28 mouse cellular contexts compared by ENCODE assay signal in genomic region chr13:61010171-61010570, GRCm38 (mm10). TPM values are rescaled to one million over a fixed set of nuclear protein-coding genes. Genes with fewer than 3 reads are reported as not detected.
"Had no signal": no experiment of that assay in that cellular context is flagged by ENCODE, and none has a peak within 500 bp of the region (broad histone marks: within the 10 kb centered on the region; RNA-seq: fewer than 3 reads in every experiment).

No protein-coding gene starts in this region.

- H3K4me1 ChIP-seq: liver, embryonic 15.5 days; megakaryocyte, embryonic 14.5 days; midbrain, embryonic 10.5 days; midbrain, embryonic 12.5 days; neural tube, embryonic 13.5 days; neural tube, embryonic 15.5 days; stomach, embryonic 15.5 days had no signal

- H3K36me3 ChIP-seq: liver, embryonic 15.5 days; midbrain, embryonic 10.5 days; midbrain, embryonic 12.5 days; neural tube, embryonic 13.5 days; neural tube, embryonic 15.5 days; stomach, embryonic 15.5 days had no signal

- H3K9me3 ChIP-seq: liver, embryonic 15.5 days; megakaryocyte, embryonic 14.5 days; stomach, embryonic 15.5 days had no signal

- DNase-seq: lung, adult 18-20 months; lung, embryonic 14.5 days; lung, postnatal 10 days; lung, postnatal 4 days; midbrain, embryonic 14.5 days; retina, postnatal 1 day; right cerebral cortex, adult 18-20 months; right cerebral cortex, postnatal 25 days; right cerebral cortex, postnatal 4 days; spleen, adult 18-20 months; thymus, adult 2 months; thymus, postnatal 25 days; thymus, postnatal 4 days had no signal

- H3K4me3 ChIP-seq: liver, embryonic 15.5 days; megakaryocyte, embryonic 14.5 days; midbrain, embryonic 10.5 days; midbrain, embryonic 12.5 days; myocyte; neural tube, embryonic 13.5 days; neural tube, embryonic 15.5 days; stomach, embryonic 15.5 days had no signal

- H3K27me3 ChIP-seq: liver, embryonic 15.5 days; megakaryocyte, embryonic 14.5 days; midbrain, embryonic 12.5 days; neural tube, embryonic 13.5 days; neural tube, embryonic 15.5 days; stomach, embryonic 15.5 days had no signal

- H3K27ac ChIP-seq: liver, embryonic 15.5 days; midbrain, embryonic 10.5 days; midbrain, embryonic 12.5 days; neural tube, embryonic 13.5 days; neural tube, embryonic 15.5 days; stomach, embryonic 15.5 days; stomach, postnatal 0 days had no signal

- ATAC-seq: midbrain, embryonic 16.5 days had no signal

- H3K4me2 ChIP-seq: liver, embryonic 15.5 days; lung, embryonic 14.5 days; midbrain, embryonic 12.5 days; neural tube, embryonic 13.5 days; neural tube, embryonic 15.5 days; stomach, embryonic 15.5 days had no signal

- H3K9ac ChIP-seq: liver, embryonic 15.5 days; lung, embryonic 14.5 days; midbrain, embryonic 12.5 days; neural tube, embryonic 13.5 days; neural tube, embryonic 15.5 days; stomach, embryonic 15.5 days had no signal

RNA-seq across cellular contexts. Expression of gene Ctsj, which starts 4.4 kb away (rescaled TPM):
- polyA plus RNA-seq: liver, embryonic 15.5 days; lung, embryonic 14.5 days; lung, embryonic 16.5 days; midbrain, embryonic 10.5 days; midbrain, embryonic 12.5 days; midbrain, embryonic 14.5 days; midbrain, embryonic 16.5 days; myocyte; neural tube, embryonic 11.5 days; neural tube, embryonic 13.5 days; neural tube, embryonic 15.5 days; small intestine, adult 2 months; stomach, embryonic 15.5 days; stomach, postnatal 0 days; testis, adult 2 months; thymus, adult 2 months; urinary bladder, adult 2 months had no signal

RNA-seq across cellular contexts. Expression of gene Ctsq, which starts 30.3 kb away (rescaled TPM):
- polyA plus RNA-seq: liver, embryonic 15.5 days; lung, embryonic 14.5 days; lung, embryonic 16.5 days; midbrain, embryonic 10.5 days; midbrain, embryonic 12.5 days; midbrain, embryonic 14.5 days; midbrain, embryonic 16.5 days; myocyte; neural tube, embryonic 11.5 days; neural tube, embryonic 13.5 days; neural tube, embryonic 15.5 days; small intestine, adult 2 months; stomach, embryonic 15.5 days; stomach, postnatal 0 days; testis, adult 2 months; thymus, adult 2 months; urinary bladder, adult 2 months had no signal
